Mouse (Mus musculus): ENCODE results near the gene Thoc6.
A peak's percentile ranks its signal among the peaks of the same experiment; 100 is the strongest.

The Thoc6 gene

GRCm38 (mm10) chr17:23673424-23674073 lies at the start of gene Thoc6, which contains the start of gene Hcfc1r1:
Gene Thoc6, minus strand, starts transcription at chr17:23673882.
Gene Hcfc1r1, plus strand, starts transcription at chr17:23673596.
- peak; percentile 90 for DNase-seq (ENCODE audit: low spot score)

- no peak for DNase-seq (ENCODE audit: low spot score)
These were observed 48.9 kb upstream of the Thoc6 start, which contains the start of gene 1520401A03Rik for GRCm38 (mm10) chr17:23722376-23723125. Gene 1520401A03Rik, minus strand, starts transcription at chr17:23722783.

DNA sequence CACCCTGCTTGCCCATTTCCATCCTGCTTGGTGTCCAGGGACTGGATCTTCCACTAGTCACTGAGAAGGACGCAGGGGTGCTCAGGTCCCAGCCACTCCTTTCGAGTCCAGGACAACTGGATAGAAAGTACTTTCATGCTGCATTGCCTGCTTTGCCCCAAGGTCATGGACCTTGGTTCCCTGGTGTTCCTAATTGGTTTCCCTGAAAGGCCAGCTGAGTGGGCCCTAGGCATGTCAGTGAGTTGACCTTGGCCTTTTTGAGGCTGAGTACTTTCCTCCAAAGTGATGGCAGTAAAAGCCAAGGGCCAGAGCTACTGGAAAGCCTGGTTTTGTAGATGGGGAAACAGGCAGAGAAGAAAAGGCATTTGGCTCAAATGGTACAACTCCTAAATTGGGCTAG lies 48.2 kb upstream of the Thoc6 start:
- no peak for DNase-seq (ENCODE audit: low spot score)

DNA sequence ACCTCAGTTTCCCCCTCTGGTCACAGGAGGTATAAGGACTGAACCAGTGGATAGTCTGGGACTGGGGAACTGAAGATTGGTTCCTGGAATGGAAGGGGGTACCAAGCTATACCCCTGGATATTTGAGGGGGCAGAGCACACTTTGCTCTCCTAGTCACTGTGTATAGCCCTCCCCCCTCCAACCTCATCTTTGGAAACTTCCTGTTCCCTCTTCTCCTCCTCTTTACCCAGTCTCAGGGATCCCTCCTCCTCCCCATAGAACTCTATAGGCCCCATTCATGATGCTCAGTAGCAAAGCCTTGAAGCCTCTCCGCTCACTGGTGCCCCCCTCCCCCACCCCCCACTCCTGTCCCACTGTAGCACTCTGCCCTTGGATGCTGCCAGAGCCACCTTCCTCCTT lies 45.8 kb upstream of the Thoc6 start:
- DNase-seq (ENCODE audit: low spot score): no peak

DNA sequence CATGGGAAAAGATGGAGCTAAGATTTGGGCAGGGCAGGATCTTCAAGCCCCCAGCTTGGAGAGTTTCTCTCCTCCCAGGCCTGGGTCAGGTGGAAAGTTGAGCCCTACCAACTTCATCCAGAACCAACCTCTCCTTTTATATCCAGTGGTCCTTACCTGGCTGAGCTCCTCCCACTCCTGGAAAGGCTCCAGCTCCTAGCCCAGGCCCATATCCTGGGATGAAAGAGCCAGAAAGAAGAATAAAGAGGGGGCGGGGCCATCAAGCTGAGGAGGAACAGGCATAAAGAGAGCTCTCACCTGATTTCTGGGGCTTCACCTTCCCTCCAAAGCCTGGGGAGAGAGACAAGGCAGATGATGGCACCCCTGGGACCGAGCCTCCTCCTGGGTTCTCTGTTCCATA lies 43.3 kb upstream of the Thoc6 start:
- no peak for DNase-seq (ENCODE audit: low spot score)

GRCm38 (mm10) chr17:23706212-23706611 lies 32.5 kb upstream of the Thoc6 start:
- DNase-seq (ENCODE audit: low spot score): peak; percentile 90

GRCm38 (mm10) chr17:23705525-23706104 lies 31.9 kb upstream of the Thoc6 start:
- no peak for DNase-seq (ENCODE audit: low spot score)

DNA sequence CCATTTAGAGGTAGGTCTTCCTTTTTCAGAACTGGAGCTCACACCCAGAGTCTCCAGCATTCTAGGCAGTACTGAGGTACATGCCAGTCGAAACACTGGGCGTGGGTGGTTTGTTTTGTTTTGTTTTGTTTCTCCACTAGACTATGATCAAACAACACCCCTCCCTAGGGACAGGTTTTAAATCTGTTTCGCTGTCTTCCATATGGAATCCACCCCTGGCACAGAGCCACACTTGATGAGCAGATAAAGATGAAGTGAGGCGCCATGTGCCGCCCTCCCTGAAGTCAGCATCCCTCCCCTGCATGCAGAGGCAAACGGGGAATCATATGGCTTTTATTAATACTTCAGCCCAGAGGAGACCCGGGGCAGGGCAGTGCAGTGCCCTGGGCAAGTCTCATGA lies 31.1 kb upstream of the Thoc6 start:
- DNase-seq (ENCODE audit: low spot score): no peak

GRCm38 (mm10) chr17:23703301-23703700 lies 29.6 kb upstream of the Thoc6 start:
- no peak for DNase-seq (ENCODE audit: low spot score)

DNA sequence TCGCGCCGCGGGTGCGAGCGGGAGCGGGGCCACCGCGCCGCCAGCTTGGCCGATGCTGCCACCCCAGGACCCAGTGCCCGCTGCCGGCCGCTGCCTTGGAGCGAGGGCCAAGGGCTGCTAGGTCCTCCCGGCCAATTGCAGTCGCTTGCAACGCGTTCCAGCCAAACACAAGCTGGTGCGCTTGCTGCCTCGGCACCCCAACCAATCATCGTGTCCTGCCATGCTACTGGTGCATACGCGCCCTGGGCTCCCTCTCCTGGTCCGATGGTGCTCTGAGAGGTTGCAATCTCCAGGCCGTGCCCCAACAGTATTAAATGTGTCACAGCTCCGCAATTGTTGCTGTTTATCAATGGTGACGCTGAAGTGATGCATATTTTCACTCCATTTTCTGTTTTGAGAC lies 26.4 kb upstream of the Thoc6 start:
- peak; percentile 90 for DNase-seq (ENCODE audit: low spot score)

DNA sequence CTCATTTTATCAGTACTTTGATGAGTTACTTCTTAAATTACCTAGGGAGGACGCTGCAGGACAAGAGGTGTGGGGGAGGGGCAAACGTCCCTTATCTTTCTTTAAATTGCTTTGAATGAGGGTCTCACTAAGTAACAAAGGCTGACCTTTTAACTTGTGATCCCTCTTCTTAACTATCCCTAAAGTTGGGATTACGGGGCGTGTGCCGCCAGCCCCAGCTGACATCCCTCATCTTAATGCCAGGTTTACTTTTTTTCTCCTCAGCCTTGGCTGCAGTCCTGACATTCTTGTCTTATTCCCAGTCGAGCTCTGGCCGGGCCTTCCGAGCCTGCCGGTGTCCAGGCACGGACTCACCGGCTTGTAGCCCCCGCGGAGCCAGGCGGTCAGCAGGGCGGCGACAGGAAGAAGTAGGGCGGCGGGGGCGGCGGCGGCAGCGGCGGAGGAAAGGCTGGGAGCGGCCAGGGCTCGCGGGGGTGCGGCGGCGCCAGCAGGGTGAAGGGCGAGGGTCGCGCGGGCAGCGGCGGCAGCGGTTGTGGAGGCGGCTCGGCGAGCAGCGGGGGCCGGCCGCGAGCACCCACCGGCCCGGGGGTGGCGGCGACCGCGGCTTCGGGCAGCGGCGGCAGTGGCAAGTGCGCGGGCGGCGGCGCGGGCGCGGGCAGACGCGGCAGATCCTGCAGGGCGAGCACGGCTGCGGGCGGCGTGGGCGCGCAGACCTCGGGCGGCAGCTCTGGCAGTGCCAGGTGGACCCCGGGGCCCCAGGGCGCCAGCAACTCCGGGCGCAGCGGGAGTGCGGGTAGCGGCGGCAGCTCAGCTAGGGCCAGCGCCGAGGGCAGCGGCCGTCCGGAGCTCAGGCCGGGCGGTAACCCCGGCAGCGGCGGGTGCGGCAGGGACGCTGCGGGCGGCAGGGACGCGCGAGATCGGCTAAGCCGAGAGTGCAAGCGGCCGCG lies 25.7 kb upstream of the Thoc6 start:
- DNase-seq (ENCODE audit: low spot score): peak; percentile 24

- DNase-seq (ENCODE audit: low spot score): no peak
These were observed 22.1 kb upstream of the Thoc6 start for GRCm38 (mm10) chr17:23695801-23696200.

DNA sequence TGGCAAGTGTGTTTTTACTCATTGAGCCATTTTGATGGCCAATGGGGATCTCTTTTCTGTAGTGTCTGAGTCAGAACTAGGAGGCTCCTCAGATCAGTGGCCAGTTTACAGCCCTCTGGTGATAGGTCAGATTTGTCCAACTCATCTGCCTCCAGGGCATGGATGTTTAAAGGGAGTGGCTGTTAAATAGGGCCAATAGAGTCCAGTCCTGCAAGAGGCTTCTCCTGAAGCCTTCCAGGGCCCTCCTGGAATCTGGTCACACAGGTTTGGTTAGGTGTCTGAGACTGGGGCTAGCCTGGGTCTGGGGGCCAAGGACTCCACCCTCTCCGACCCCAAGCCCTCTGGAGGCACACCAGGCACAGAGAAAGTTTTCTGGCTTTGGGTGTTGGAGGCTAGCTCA lies 20.8 kb upstream of the Thoc6 start:
- no peak for DNase-seq (ENCODE audit: low spot score)

- no peak for DNase-seq (ENCODE audit: low spot score)
These were observed 10.4 kb upstream of the Thoc6 start, which contains the start of gene Cldn9 for GRCm38 (mm10) chr17:23683856-23684672. Gene Cldn9, minus strand, starts transcription at chr17:23684026.

DNA sequence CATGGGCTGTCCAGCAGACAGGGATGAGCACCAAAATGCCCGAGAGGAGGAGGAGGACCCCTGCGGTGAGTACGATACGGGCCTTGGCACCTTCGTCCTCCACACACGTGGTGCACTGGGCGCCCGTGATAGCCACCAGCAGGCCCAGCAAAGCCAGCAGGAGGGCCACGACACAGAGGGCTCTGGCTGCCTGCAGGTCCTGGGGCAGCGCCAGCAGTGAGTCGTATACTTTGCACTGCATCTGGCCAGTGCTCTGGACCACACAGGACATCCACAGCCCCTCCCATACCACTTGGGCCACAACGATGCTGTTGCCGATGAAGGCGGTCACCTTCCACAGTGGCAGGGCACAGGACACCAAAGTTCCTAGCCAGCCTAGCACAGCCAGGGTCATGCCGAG lies 9.5 kb upstream of the Thoc6 start:
- no peak for DNase-seq (ENCODE audit: low spot score)

- no peak for DNase-seq (ENCODE audit: low spot score)
These were observed 8.8 kb upstream of the Thoc6 start for GRCm38 (mm10) chr17:23682530-23682929.

DNA sequence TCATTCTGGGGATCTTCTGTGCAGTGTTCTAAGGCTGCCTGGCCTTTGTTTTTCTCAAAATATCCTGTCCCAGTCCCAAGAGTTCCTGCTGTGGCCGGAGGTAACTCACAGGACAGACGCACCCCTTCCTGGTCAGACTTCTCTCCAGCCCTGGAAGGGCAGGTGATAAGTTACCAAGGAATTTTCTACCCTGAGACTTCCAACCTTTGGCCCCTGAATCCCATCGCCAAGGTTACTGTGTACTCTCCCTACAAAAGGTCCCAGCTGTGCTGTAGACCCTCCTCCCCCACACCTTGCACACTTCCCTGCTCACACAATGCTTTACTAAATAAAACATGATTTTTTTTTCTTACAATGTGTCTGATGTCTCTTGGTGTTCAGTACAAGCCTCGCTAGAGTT lies 8.4 kb upstream of the Thoc6 start:
- DNase-seq (ENCODE audit: low spot score): no peak

- no peak for DNase-seq (ENCODE audit: low spot score)
These were observed 7.4 kb upstream of the Thoc6 start for GRCm38 (mm10) chr17:23681086-23681485.

DNA sequence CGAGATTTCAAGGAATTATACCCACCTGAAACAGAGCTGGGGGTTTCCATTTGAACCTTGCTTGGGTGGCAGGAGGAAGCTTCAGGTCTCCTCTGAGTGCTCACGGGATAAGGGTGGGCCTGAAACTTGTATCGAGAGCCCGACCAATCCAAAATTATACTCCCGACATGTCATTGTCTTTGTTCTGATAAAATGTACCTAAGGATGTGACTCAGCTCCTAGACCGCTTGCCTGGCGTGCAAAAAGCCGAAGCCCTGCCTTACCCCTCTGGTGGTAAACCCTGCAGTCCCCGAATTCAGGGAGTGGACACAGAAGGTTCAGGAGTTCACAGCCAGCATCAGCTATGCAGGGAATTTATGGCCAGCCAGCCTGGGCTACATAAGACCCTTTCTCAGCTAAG lies 6.7 kb upstream of the Thoc6 start:
- DNase-seq (ENCODE audit: low spot score): no peak

GRCm38 (mm10) chr17:23679127-23679835 lies 5.6 kb upstream of the Thoc6 start, which contains the start of gene Cldn6:
Gene Cldn6, plus strand, starts transcription at chr17:23679249.
- no peak for DNase-seq (ENCODE audit: low spot score)
